Mouse (Mus musculus): Measurements from ENCODE around the gene Plscr2. TPM values are rescaled to one million over a fixed set of nuclear protein-coding genes. Genes with fewer than 3 reads are reported as not detected.
"Not testable (repeated sequence)": the region's sequence is repeated elsewhere in the genome, so short reads cannot be mapped to it uniquely, and the experiment has no call there.

Gene Plscr2
- total RNA-seq, 2 experiments from 2014 or later, result 25.8 to 26.8 TPM

DNA sequence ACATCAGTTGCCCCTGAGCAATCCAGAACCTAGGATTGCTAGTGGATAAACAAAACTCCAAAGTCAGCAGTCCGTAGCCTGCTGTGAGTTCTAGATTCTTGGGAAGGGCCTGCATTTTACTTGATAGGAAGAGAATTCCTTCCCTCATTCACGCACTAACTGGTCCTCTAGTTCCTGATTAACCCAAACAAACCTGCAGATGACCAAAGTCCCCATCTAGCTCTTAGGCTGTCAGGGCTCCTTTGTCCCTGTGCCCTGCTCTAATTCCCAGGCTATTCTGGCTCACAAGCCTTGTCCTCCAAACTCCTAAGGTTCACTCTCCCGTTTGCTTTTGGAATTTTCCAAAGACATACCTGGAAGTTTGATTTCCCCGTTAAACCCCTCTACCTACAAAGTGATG lies 2.8 kb upstream of the Plscr2 start:
- intact Hi-C loops (cut with DNase I), result loop anchor here (10.0 kb wide), 1 partner anchor 192 kb away; no protein-coding TSS in a partner anchor
- no peak for DNase-seq

DNA sequence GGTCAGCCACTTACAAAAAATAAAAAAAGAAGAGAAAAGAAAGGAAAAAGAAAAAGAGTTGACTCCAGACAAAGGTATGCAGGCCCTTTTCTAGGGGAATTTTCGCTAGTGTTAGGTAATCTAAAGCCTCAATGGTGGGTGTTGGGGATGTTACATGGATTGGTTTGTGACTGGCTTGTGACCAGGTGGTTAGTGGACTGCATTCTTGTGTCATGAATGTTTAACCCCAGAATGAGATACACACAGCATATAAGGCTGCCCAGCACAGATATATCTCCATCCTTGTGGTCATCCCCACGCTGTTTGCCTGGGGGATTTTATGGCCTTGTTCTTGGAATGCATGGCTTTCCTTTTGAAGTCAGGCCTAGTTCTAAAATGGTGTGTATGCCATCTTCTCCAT lies 2.1 kb upstream of the Plscr2 start:
- intact Hi-C loops (cut with DNase I), result loop anchor here (10.0 kb wide), 1 partner anchor 192 kb away; no protein-coding TSS in a partner anchor
- no peak for DNase-seq

GRCm38 (mm10) chr9:92273956-92274762 lies 1.2 kb upstream of the Plscr2 start:
- no peak for DNase-seq
- intact Hi-C loops (cut with DNase I), result loop anchor here (2.0 to 10.0 kb wide), 3 partner anchors 23 to 191 kb away; no protein-coding TSS in a partner anchor

DNA sequence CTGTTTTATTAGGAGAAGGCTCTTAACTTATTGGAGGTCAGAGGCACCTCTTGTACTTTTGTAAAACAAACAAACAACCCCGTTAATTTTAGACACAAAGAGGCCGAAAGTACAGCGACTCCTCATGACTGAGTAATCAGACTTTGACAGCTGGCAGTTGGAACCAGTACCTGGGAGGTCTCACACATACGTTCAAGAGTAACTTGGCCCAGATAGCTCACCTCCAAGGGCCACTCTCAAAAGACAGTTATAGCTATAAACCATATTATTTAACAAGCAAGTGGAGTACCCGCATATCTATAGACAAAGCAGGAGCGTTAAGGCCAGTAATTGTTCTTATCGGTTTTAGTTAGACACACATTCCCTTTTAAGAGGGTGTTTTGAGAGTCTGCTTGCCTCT lies 958 bp downstream of the Plscr2 start:
- no peak for DNase-seq
- intact Hi-C loops (cut with DNase I), result loop anchor here (2.0 to 10.0 kb wide), 2 partner anchors 50 to 188 kb away; no protein-coding TSS in a partner anchor

- DNase-seq, result no peak
- intact Hi-C loops (cut with DNase I), result no loop called here
Measured at GRCm38 (mm10) chr9:92280048-92280447, 4.6 kb downstream of the Plscr2 start.

DNA sequence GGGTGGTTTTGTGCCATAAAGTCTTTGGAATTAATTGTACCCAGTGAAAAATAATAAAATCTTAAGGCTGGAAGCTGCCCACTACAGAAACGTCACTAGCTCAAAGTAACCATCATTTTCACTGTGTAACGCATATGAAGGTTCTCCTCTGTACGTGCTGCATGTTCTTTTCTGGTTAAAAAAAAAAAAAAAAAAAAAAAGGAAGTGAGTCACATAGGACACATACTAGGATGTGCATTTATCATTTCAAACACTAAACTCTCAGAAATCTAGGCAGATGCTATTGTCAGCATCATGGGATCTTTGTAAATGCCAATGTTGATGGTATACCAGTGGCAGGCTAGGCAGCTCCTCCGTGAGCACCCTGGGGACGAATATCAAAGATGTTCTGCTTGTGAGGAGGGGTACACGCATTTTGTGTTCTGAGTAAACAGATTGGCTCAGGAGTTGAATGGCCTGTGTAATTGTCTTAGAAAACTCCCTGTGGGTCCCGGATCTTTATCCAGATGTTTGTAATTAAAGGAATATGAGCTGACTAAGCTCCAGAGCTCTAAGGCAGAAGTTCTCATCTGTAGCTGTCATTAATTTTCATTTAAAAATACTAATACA lies 7.3 kb downstream of the Plscr2 start:
- no peak for DNase-seq
- intact Hi-C loops (cut with DNase I), result no loop called here

DNA sequence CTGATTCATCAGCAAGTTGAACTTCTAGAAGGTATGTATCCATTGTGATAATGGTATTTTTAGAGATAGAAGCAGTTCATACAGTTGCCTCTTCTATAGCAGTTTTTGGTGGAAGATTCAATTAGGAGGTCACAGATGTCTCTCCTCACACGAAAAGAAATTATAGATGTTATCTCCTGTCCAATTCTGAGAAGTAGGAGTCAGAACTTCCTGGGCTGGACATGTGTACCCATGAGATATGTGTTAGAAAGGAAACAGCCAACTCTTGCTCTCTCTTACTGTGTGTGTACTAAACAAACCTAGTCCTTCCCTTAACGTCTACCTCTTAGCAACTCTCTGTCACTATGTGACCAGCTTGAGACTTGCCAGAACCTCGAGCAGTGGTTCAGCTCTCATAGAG lies 14.3 kb downstream of the Plscr2 start:
- DNase-seq, result no peak
- intact Hi-C loops (cut with DNase I), result no loop called here

DNA sequence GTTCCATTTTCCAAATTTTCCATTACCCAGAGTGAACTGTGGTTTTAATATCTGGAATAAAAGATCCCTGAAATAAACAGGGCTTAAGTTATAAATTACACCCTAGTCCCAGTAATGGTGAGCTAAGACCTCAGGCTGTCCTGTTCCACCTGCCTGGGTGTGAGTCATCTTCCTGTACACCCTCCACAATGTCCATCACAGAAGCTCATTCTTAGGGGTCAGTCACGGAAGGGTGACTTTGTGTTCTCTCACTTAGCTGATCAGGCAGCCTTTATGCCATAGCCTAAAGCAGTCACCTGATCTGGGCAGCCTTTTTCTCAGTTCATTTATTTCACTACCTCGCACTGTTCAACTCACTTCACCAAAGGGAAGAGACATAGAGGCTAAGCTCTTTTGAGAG lies 16.8 kb downstream of the Plscr2 start:
- DNase-seq, result no peak
- intact Hi-C loops (cut with DNase I), result no loop called here

DNA sequence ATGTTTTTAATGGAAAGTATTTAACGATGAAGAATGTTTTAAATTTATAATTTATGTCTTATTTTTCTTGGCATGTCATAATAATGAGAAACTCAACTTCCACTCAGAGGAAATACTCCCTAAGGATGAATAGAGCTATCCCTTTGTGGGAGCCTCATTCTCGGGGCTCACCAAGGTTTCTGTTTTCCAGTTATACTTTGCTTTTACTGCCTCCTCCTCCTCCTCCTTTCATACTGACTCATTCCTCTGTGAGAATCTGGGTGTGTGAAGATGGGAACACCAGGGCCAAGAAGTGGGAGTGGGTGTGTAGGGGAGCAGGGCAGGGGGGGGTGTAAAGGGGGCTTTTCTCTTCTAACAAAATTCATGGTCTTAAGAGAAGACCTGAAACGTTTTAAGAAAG lies 17.5 kb downstream of the Plscr2 start:
- intact Hi-C loops (cut with DNase I), result no loop called here
- DNase-seq, result no peak

DNA sequence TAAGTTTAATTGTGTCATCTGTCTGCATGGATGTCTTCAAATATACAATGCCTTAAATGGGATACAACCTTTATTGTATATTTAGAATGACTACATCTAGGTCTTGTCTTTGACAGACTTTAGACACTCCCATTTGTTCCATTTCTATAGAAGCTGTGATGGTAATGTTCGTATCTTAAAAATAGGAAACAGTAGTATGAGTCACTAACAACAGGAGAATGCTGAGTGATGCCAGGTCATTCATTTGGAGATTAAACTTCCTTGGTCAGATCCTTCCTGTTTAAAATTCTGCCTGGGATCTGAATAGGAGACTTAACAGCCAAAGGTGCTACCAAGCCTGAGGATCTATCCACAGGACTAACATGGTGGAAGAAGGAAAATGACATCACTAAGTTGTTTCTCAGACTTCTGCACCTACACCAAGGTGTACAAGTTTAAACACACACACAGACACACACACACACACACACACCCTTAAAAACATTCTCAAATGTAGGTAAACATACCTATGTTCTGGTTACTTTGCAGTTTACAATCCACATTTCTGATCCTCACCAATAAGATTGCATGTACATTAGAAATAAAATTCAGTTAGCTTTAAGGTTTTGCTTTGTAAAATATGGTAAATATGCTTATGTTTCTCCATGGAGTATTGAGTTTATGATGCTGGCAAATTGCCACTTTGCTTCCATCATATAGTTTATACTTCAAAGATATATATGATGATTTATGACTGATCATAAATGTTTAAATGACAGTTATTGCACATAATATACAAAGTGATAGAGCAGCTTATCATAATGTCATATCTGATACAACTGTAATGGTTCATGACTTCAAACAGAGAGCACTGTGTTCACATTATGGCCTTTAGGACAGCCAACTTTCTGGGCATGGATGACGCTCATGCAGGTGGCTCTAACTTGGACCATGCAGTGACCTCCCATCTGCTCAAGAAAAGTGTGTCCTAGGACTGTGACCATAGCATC lies 18.5 kb downstream of the Plscr2 start:
- intact Hi-C loops (cut with DNase I), result no loop called here

GRCm38 (mm10) chr9:92298288-92298687 lies 22.9 kb downstream of the Plscr2 start:
- DNase-seq, result no peak
- intact Hi-C loops (cut with DNase I), result no loop called here

More for the DNA sequence above, 18.5 kb downstream of the Plscr2 start:
- no peak for DNase-seq

DNA sequence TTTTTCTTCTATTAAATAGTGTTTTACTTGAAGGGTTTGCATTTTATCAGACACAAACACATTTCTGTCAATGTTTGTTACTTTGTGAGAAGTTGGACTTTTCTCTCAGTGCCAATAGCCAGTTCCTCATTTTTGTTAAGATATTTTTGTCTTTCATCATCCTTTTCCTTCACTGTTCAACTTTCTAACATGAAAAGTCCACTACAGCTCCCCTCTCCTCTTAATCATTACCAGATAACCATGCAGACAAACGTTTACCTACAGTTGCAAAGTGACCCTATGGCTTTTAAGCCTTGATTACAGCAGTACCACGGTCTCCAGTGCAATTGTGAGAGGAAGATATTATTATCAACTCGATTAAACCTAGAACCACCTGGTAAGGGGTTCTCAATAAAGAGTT lies 25.8 kb downstream of the Plscr2 start:
- intact Hi-C loops (cut with DNase I), result no loop called here
- DNase-seq, result no peak

GRCm38 (mm10) chr9:92305075-92305474 lies 29.7 kb downstream of the Plscr2 start:
- DNase-seq, result no peak
- intact Hi-C loops (cut with DNase I), result no loop called here

DNA sequence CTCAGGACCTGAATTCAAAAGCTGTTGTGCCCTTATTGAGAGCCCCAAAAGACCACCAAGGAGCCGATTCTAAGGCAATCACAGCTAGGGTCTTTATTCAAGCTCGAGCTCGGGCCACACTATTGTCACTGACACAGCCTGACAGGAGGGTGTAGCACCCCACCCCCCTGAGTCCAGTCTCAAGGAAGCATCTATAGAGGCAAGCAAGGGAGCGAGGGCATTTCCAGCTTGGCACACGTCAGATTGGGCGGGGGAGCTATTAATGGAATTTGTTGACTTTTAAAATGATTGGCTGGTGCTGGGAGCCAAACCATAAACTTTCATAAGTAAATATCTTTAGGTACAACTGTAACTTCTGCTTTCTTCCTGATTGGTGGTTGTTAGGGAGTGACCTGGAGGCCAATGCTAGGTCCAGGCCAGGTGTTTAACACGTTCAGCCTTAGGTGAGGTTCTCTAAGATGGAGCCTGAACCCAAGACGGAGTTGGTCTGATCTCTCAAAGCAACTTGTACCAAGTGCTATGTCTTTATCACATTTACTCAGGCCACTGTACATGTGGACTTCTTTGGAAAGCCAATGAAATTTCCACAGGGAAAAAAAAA lies 30.3 kb downstream of the Plscr2 start:
- intact Hi-C loops (cut with DNase I), result no loop called here
- no peak for DNase-seq

GRCm38 (mm10) chr9:92309077-92309476 lies 33.7 kb downstream of the Plscr2 start, which contains the start of gene 1700057G04Rik:
TSS of gene 1700057G04Rik (plus strand) at chr9:92309377.
- no peak for DNase-seq
- intact Hi-C loops (cut with DNase I), result no loop called here

DNA sequence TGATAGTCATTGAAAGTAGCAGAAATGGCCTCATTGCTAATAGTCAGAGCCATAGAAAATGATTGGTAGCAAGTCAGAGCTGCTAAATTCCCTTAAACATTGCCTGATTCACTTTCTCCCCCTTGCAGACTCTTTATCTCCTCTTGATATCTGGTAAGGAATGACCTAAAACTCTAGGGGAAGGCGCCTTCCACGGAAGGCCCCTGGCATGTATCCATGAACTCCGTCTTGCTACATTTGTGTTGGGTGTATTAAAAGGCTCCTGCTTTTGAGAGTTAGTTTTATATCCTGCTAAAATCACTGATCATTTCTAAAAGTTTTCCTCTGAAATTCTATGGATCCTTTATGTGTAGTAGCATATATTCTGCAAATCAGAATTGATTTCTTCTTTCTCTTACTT lies 41.4 kb downstream of the Plscr2 start:
- DNase-seq, result no peak
- intact Hi-C loops (cut with DNase I), result no loop called here

- intact Hi-C loops (cut with DNase I); DNase-seq: not testable (repeated sequence)
Measured at GRCm38 (mm10) chr9:92325936-92326335, 50.5 kb downstream of the Plscr2 start.

DNA sequence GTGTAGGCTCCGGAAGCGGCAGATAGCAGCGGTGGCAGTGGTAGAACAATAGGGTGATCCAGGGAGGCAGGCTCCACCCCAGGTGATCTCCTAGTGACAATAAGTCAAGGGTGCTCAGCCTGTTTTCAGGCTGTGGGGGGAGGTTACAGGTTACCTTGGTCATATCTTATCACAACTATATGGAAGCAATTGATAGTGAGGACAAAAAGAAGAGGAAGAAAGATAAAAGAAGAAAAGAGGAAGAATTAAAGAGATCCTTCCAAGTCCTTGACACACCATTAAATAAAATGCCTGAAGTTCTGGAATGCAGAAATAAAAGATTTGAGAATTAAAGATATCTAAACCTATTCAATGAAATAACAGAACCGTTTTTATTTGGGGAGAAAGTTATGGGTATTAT lies 51.4 kb downstream of the Plscr2 start:
- intact Hi-C loops (cut with DNase I), result no loop called here

DNA sequence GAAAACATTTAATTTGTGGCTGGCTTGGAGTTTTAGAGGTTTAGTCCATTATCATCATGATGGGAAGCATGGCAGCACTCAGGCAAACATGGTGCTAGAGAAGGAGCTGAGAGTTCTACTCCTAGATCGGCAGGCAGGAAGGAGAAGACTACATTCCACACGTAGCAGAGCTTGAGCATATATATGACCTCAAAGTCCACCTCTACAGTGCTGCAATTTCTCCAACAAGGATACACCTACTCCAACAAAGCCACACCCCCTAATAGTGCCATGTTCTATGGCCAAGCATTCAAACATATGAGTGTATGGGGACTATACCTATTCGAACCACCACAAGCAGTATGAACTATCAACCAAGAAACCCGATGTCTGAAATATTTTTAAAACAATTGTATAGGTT lies 56.0 kb downstream of the Plscr2 start:
- no peak for DNase-seq
- intact Hi-C loops (cut with DNase I), result loop anchor here (5.0 kb wide), 1 partner anchor 114 kb away; no protein-coding TSS in a partner anchor

More for the DNA sequence above, 51.4 kb downstream of the Plscr2 start:
- DNase-seq, result no peak

GRCm38 (mm10) chr9:92334845-92335244 lies 59.4 kb downstream of the Plscr2 start:
- no peak for DNase-seq

More at GRCm38 (mm10) chr9:92334845-92335244, 59.4 kb downstream of the Plscr2 start:
- intact Hi-C loops (cut with DNase I), result loop anchor here (5.0 kb wide), 1 partner anchor 118 kb away; no protein-coding TSS in a partner anchor

All from heart, postnatal 36 days (tissue).